In genomic region chr7:58398558-58399144, GRCm38 (mm10) we compare ENCODE assay signal across 8 mouse cellular contexts.
DNase-seq lines count a peak whose midpoint lies in the region; ATAC-seq lines count a peak whose summit lies in the region.

No protein-coding gene starts in this region.

- peaks cover 10% of the 10 kb centered on the region for H3K4me1 ChIP-seq in limb, embryonic 10.5 days
- peaks cover 7% of the 10 kb centered on the region; the same call in 1 of the 2 replicates for H3K4me1 ChIP-seq in neural tube, embryonic 12.5 days

- peak; percentile 9 for DNase-seq in embryo, embryonic 10 days (ENCODE audit: low spot score)
- DNase-seq in embryo, embryonic 9.5 days (ENCODE audit: extremely low spot score): no peak
- peak; percentile 13 to 24 for DNase-seq in right cerebral cortex, adult 2 months (ENCODE audit: low spot score in 2 of 2)
- DNase-seq in right cerebral cortex, postnatal 4 days: no peak
- DNase-seq in limb, embryonic 10.5 days (ENCODE audit: low spot score): no peak
- no peak for DNase-seq in gastrocnemius, postnatal 25 days
- no peak for DNase-seq in right cerebral cortex, postnatal 14 days

- 3% methylated on average over 9 of the region's 9 CpGs for WGBS in limb, embryonic 10.5 days
- WGBS in neural tube, embryonic 12.5 days: under 1% methylated on average over 9 of the region's 9 CpGs

- H3K9ac ChIP-seq in neural tube, embryonic 12.5 days: peak overlapping the region; percentile 42

- peak overlapping the region; percentile 86 for H3K27ac ChIP-seq in limb, embryonic 10.5 days
- H3K27ac ChIP-seq in neural tube, embryonic 12.5 days: peak overlapping the region; percentile 57

- ATAC-seq in neural tube, embryonic 12.5 days (ENCODE audit: low FRiP score, low read depth): peak; percentile 42

- no peaks in the 10 kb centered on the region for H3K27me3 ChIP-seq in limb, embryonic 10.5 days (ENCODE audit: low read depth, poor library complexity, severe bottlenecking)
- no peaks in the 10 kb centered on the region for H3K27me3 ChIP-seq in neural tube, embryonic 12.5 days (replicated peaks)

- no peaks in the 10 kb centered on the region for H3K9me3 ChIP-seq in limb, embryonic 10.5 days (replicated peaks)
- H3K9me3 ChIP-seq in neural tube, embryonic 12.5 days: no peaks in the 10 kb centered on the region

- peak overlapping the region; percentile 61 for H3K4me2 ChIP-seq in neural tube, embryonic 12.5 days (replicated peaks)

- H3K36me3 ChIP-seq in limb, embryonic 10.5 days: no peaks in the 10 kb centered on the region
- H3K36me3 ChIP-seq in neural tube, embryonic 12.5 days: no peaks in the 10 kb centered on the region

- peak overlapping the region; percentile 58 for H3K4me3 ChIP-seq in limb, embryonic 10.5 days
- H3K4me3 ChIP-seq in neural tube, embryonic 12.5 days: peak overlapping the region; percentile 34

Comparison
In these comparisons a context has a peak if more than half of its experiments do, and no peak if none do; other contexts are left out.
1. DNase-seq: peak in embryo, embryonic 10 days (single experiment) and right cerebral cortex, adult 2 months (2 of 2); none in embryo, embryonic 9.5 days (single experiment), right cerebral cortex, postnatal 4 days (single experiment), limb, embryonic 10.5 days (single experiment), gastrocnemius, postnatal 25 days (single experiment) and right cerebral cortex, postnatal 14 days (single experiment).